Mouse (Mus musculus): ENCODE measurements around the gene Mmp9.

DNA sequence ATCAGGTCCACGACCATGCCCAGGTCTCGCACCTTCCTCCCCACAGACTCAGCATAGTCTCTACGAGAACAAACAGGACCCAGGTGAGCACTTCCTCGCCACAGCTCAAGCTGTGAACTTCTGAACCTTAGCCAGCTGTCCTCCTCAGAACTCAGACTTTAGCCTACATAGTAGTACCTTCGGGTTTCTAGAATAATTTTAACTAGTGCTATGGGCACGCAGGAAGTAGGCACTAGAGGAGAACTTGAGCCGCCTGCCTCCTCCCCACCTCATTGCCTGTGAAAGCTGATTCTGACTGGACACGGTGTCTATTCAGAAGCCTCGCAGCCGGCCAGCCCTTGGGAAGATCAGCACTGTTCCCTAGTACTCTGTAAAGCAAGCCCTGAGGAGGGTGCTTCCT lies 63.7 kb downstream of the Mmp9 start:
- TF ChIP-seq CTCF (IDR thresholded peaks at IDR 0.05; ENCODE audit: borderline replicate concordance, control insufficient read depth, extremely low read depth, insufficient read depth, low read length, poor library complexity) = no peak
- no peak for TF ChIP-seq POLR2A (IDR thresholded peaks at IDR 0.05; ENCODE audit: control insufficient read depth, extremely low read depth, insufficient read depth, low read length, poor library complexity)
